Mouse (Mus musculus): ENCODE measurements at regions not wholly inside any gene's neighbourhood (a gene's known extent, or its start where the extent isn't known, plus 50 kb on each side); places are given as distances from the start of the nearest gene placed in this dataset.
"Not testable (repeated sequence)": the region's sequence is repeated elsewhere in the genome, so short reads cannot be mapped to it uniquely, and the experiment has no call there.

DNA sequence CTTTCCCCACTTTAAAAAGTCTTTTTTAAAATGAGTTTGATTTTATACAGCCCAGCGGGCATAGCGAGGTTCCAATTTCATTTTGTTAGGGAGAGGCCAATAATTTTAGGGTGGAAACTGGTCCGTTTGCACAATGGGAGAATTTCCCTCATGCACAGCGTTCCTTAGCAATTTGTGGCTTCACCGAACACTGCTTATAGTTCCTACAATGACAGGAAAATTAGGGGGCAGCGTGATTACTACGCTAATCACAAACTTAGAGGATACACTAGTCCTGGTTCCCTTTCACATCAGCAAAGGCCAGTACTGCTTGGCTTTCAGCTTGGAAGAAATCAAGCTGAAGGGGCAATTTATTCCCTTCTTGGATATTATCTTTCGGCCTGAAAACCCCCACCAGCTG, 745.1 kb upstream of the Gm19410 start:
- no peak for DNase-seq (ENCODE audit: low read depth)

DNA sequence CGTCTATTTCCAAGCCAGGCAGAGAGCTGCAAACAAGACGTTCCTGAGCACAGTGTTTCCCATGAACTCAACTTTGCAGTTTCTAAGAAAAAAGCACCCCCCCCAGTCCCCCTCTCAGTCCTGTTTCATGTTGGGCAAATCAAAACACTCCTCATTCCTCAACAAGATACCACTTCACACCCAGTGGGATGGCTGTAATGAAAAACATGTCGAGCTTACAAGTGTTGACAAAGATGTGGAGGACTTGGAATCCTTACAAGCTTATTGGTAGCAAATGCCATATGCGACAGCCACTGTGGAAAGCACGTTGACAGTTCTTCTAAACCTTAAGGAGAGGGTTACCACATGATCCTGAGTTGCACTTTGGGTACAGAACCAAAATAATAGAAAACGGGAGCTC, 742.9 kb upstream of the Gm19410 start:
- no peak for DNase-seq (ENCODE audit: low read depth)

DNA sequence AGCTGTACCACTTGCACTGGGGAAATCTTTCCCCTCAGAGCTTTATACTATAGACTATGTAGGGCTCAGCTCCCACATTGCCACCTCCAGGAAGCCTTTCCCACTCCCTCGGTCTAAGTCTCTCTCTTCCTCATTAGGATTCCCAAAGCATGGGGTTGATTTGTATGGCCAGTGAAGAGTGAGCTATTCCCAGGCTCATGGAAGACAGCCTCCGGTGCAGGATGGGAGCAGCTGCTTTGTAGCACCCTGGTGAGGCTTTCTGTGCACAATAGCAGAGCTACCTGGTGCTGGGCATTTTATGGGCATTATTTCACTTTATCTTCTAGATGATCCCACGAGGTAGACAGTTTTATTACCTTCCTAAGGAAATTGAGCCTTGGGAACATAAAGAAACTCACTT, 717.8 kb upstream of the Gm19410 start:
- no peak for DNase-seq (ENCODE audit: low read depth)

DNA sequence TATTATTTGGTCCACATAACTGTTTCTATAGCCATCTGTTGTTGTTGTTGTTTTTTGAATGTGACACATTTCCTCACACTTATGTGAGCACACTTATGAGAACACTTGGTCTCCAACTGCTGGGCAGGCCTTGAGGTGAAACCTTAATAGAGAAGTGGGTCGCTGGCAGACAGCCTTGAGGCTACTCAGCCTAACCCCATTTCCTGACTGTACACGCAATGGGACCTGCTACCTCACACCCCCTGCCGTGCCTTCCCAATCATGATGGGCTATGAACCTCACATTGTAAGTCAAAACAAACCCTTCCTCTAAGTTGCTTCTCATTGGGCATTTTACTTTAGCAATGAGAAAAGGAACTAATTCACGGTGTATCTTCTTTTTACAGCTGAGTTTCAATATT, 712.1 kb upstream of the Gm19410 start:
- DNase-seq (ENCODE audit: low read depth), result no peak

DNA sequence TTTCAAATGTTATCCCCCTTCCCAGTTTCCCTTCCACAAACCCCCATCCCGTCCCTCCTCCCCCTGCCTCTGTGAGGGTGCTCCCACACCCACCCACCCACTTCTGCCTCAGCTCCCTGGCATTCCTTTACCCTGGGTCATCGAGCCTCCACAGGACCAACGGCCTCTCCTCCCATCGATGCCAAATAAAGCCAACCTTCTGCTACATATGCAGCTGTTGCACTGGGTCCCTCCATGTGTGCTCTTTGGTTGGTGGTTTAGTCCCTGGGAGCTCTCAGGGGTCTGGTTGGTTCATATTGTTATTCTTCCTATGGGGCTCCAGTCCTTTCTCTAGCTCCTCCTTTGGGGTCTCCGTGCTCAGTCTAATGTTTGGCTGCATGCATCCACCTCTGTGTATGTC, 704.5 kb upstream of the Gm19410 start:
- no peak for DNase-seq (ENCODE audit: low read depth)

GRCm38 (mm10) chr8:35068228-35068627, 697.4 kb upstream of the Gm19410 start:
- peak; percentile 9 for DNase-seq (ENCODE audit: low read depth)

DNA sequence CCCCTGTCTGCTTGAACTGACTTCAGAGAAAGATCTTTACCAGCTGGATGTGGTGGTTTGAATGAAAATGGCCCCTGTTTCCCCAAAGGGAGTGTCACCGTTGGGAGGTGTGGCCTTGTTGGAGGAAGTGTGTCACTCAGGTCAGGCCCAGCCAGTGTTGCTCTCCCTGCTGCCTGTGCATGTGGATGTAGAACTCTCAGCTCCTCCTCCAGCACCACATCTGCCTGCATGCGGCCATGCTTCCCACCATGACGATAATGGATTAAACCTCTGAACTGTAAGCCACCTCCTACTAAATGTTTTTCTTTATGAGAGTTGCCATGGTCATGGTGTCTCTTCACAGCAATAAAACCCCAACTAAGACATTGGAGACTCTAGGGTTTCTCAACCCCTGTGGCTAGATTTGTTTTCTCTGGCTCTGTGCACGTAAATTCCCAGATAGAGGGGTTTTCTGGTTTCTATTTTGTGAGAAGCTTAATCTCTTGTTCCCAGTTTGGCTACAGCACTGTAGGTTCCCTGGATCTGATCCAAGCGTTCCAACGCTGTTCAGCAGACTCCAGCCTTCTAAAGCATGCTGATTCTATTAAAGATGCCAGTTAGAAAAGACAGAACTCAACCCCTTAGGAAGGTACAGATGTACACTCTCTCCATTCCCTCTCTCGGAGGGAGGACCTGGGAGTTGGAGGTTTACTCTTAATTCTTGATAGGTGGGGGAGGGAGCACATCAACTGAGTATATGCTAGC, 695.2 kb upstream of the Gm19410 start:
- no peak for DNase-seq (ENCODE audit: low read depth)

- DNase-seq (ENCODE audit: low read depth), result no peak
Measured at GRCm38 (mm10) chr8:35075971-35076370, 689.6 kb upstream of the Gm19410 start.

DNA sequence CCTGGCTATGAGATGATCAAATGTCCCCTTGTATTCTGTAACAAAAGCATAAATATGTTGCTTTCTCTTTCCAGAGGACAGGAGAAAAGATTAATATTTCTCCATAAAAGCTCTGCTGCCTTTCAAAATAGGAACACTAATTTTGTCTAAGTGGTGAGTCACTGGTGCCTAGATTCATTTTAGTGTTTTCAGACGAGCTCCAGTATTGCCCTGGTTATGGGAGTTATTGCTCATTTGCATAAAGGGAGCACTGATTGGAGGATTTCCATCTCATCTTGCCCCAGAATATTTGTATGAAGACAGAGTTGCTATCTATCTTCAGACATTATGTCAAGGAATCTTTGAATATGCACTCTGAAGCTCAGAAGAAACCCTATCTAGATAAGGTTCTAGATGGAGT, 682.4 kb upstream of the Gm19410 start:
- no peak for DNase-seq (ENCODE audit: low read depth)

GRCm38 (mm10) chr8:35087070-35087469, 678.5 kb upstream of the Gm19410 start:
- DNase-seq (ENCODE audit: low read depth), result no peak

GRCm38 (mm10) chr8:35088380-35089244, 677.0 kb upstream of the Gm19410 start:
- no peak for DNase-seq (ENCODE audit: low read depth)

GRCm38 (mm10) chr8:35089519-35089918, 676.1 kb upstream of the Gm19410 start:
- no peak for DNase-seq (ENCODE audit: low read depth)

GRCm38 (mm10) chr8:35101701-35102100, 663.9 kb upstream of the Gm19410 start:
- DNase-seq (ENCODE audit: low read depth), result no peak

DNA sequence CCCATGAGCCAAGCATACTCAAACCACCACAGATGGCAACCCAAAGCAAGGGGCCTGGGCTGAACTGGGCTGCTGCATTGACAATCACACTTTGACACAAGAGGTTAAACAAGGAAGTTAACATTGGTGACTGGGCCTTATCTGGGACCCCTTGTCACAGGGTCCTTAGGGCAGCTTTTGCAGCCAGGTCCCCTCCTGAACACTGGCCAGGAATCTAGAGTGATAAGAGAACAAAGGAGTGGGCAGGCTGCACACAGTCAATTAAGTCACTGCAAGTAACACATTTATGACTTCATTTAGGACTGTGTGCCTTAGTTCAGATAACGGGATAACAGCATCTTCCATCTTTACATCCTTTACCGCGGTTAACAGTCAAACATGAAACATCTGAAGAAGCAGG, 663.5 kb upstream of the Gm19410 start:
- DNase-seq (ENCODE audit: low read depth), result not testable (repeated sequence)

GRCm38 (mm10) chr8:35104465-35104876, 661.1 kb upstream of the Gm19410 start:
- DNase-seq (ENCODE audit: low read depth), result not testable (repeated sequence)

DNA sequence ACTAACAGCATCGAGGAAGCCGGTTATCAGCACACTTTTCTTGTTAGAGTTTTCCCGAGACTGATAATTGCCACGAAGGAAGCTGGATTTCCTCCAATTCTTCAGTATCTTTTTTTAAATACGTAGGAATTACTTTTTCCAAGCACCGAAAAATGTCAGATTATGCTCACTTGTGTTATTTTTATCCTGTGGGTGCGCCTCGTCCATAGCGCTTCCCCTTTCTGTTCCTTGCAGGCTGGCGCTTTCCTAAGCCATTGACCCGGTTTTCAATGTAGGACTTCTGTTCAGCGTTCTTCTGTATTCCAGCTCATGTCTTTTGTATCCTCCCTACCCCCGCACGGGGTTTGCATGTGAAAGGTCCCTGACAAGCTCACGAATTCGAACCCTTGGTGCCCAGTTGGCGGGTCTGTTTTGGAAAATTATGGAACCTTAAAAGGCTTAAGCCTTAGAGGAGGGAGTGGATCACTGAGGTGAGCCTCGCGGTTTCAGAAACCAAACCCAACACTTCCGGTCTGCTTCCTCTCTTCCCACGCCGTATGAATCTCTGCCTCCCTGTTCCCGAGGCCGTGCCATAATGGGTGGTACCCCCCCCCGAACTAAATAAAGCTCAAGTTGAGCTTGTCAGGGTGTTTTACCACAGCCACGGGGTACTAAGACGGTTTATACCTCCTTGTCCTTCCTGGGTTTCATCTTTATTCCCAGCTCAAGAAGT, 655.9 kb upstream of the Gm19410 start:
- DNase-seq (ENCODE audit: low read depth), result no peak

GRCm38 (mm10) chr8:35110286-35110685, 655.3 kb upstream of the Gm19410 start:
- DNase-seq (ENCODE audit: low read depth), result no peak

GRCm38 (mm10) chr8:35111130-35111529, 654.5 kb upstream of the Gm19410 start:
- no peak for DNase-seq (ENCODE audit: low read depth)

- DNase-seq (ENCODE audit: low read depth), result no peak
Measured at GRCm38 (mm10) chr8:35112591-35113265, 652.9 kb upstream of the Gm19410 start.

DNA sequence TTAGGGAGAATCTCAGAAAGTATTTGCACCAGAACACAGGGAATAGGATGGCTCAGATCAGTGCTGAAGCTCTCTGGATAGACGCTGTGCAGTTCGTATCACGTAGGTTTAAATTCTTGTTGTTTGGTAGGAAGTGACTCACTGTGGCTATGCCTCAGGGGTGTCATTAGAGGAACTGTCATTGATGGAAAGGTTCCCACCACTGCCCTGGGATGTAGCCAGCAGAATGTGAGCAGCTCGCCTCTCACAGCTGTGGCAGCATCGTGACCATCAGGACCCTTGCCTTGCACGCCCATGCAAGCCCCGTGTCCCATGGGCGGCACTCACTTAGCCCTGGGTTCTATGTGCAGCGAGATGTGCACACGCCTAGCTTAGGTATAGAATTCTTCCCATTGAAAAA, 651.6 kb upstream of the Gm19410 start:
- DNase-seq (ENCODE audit: low read depth), result peak; percentile 12

GRCm38 (mm10) chr8:35120612-35121011, 645.0 kb upstream of the Gm19410 start:
- DNase-seq (ENCODE audit: low read depth), result no peak

- DNase-seq (ENCODE audit: low read depth), result no peak
Measured at GRCm38 (mm10) chr8:35121084-35121483, 644.5 kb upstream of the Gm19410 start.

Data from c-Kit-positive CD71-negative TER-119-negative erythroid progenitor cells, embryonic 14.5 days (primary cell).